Mouse (Mus musculus) MEL (cell line): ENCODE measurements around the gene Cabcoco1.

Source experiments
- CTCF ChIP-seq, 3 experiments: IDR thresholded peaks in 2 of 3; conservative IDR thresholded peaks in 1 of 3; 2 replicates each; pipeline ENCODE4 v1.5.1; 2011 to 2012; ENCODE audit warnings: low read length in 3 of 3, low read depth in 2 of 3, mild to moderate bottlenecking in 2 of 3, improper control_type of control experiment in 1 of 3, inconsistent platforms in 1 of 3, mixed read lengths in 1 of 3, moderate library complexity in 1 of 3; ENCODE audit not compliant: control insufficient read depth in 1 of 3, insufficient read depth in 1 of 3, poor library complexity in 1 of 3, severe bottlenecking in 1 of 3
- EP300 ChIP-seq, 2 experiments: IDR thresholded peaks; 2 replicates each; pipeline ENCODE4 v1.6.1; 2011; ENCODE audit warnings: improper control_type of control experiment in 2 of 2, low read length in 2 of 2, low read depth in 1 of 2, mild to moderate bottlenecking in 1 of 2
- GATA1 ChIP-seq: IDR thresholded peaks from 2 replicates; pipeline ENCODE4 v1.6.1; 2011; ENCODE audit warnings: low read depth, low read length, improper control_type of control experiment
- MAX ChIP-seq: IDR thresholded peaks from 2 replicates; pipeline ENCODE4 v1.6.1; 2011; ENCODE audit warnings: low read length, improper control_type of control experiment
- POLR2A ChIP-seq, 2 experiments: IDR thresholded peaks; 2 replicates each; pipeline ENCODE4 v1.6.1; 2011 to 2012; ENCODE audit warnings: low read length in 2 of 2, mild to moderate bottlenecking in 2 of 2, control low read depth in 1 of 2, improper control_type of control experiment in 1 of 2, low read depth in 1 of 2, moderate library complexity in 1 of 2; ENCODE audit not compliant: control insufficient read depth in 1 of 2, insufficient read depth in 1 of 2, poor library complexity in 1 of 2
- POLR2AphosphoS5 ChIP-seq: IDR thresholded peaks from 2 replicates; pipeline ENCODE4 v1.6.1; 2012; ENCODE audit warnings: low read depth, borderline replicate concordance, mild to moderate bottlenecking, inconsistent platforms, low read length, moderate library complexity, mixed read lengths
- SIN3A ChIP-seq: IDR thresholded peaks from 2 replicates; pipeline ENCODE4 v1.6.1; 2012; ENCODE audit warnings: low read length, improper control_type of control experiment, inconsistent platforms
- SMC3 ChIP-seq: IDR thresholded peaks from 2 replicates; pipeline ENCODE4 v1.6.1; 2011; ENCODE audit warnings: low read depth, low read length, improper control_type of control experiment
- TAL1 ChIP-seq: IDR thresholded peaks from 2 replicates; pipeline ENCODE4 v1.6.1; 2012; ENCODE audit warnings: mild to moderate bottlenecking, inconsistent platforms, low read length, moderate library complexity, mixed read lengths
- UBTF ChIP-seq: IDR thresholded peaks from 2 replicates; pipeline ENCODE4 v1.6.1; 2012; ENCODE audit warnings: low read depth, mild to moderate bottlenecking, inconsistent platforms, low read length, improper control_type of control experiment, moderate library complexity, borderline replicate concordance; ENCODE audit not compliant: insufficient read depth
- USF1 ChIP-seq: IDR thresholded peaks from 2 replicates; pipeline ENCODE4 v1.6.1; 2014; ENCODE audit warnings: low read depth, mild to moderate bottlenecking, inconsistent platforms, low read length, improper control_type of control experiment, moderate library complexity

- no peak for TF ChIP-seq CTCF (IDR thresholded peaks at IDR 0.05 in 2 of 3, conservative IDR thresholded peaks at IDR 0.05 in 1 of 3; ENCODE audit: control insufficient read depth in 1 of 3, insufficient read depth in 1 of 3, low read depth in 2 of 3, low read length in 3 of 3, poor library complexity in 1 of 3, severe bottlenecking in 1 of 3)
- no peak for TF ChIP-seq POLR2A (IDR thresholded peaks at IDR 0.05; ENCODE audit: control insufficient read depth in 1 of 2, insufficient read depth in 1 of 2, low read depth in 1 of 2, low read length in 2 of 2, poor library complexity in 1 of 2)
- TF ChIP-seq UBTF = no peak
- no peak for TF ChIP-seq TAL1
- no peak for TF ChIP-seq EP300 (IDR thresholded peaks at IDR 0.05; ENCODE audit: low read depth in 1 of 2, low read length in 2 of 2)
- TF ChIP-seq USF1 = no peak
- no peak for TF ChIP-seq GATA1
- TF ChIP-seq SIN3A = no peak
- TF ChIP-seq MAX = no peak
- no peak for TF ChIP-seq POLR2AphosphoS5
- TF ChIP-seq SMC3 = no peak
These were observed 101.2 kb downstream of the Cabcoco1 start for GRCm38 (mm10) chr10:68440515-68440914.
